Mouse (Mus musculus) forebrain, embryonic 16.5 days (tissue): ENCODE results near the gene Pld2. TPM values are rescaled to one million over a fixed set of nuclear protein-coding genes. Genes with fewer than 3 reads are reported as not detected.

ENCODE experiments used
- ATAC-seq: fragments of 200-750 bp; cut with Nextera tagmentation; 2 replicates; pipeline ENCODE4 v1.8.0; 2017; ENCODE audit warnings: mild to moderate bottlenecking, moderate library complexity
- H3K27ac ChIP-seq: fragments of 300-500 bp; sonication (generic); 2 replicates; pipeline ENCODE4 v1.5.1; 2014; ENCODE audit warnings: low read length, control low read depth
- H3K27me3 ChIP-seq: fragments of 300-500 bp; sonication (generic); replicated peaks from 2 replicates; pipeline ENCODE4 v1.6.1; 2014; ENCODE audit warnings: low read length; ENCODE audit not compliant: control insufficient read depth, insufficient read depth
- H3K36me3 ChIP-seq: fragments of 300-500 bp; sonication (generic); 2 replicates; pipeline ENCODE4 v1.6.1; 2014; ENCODE audit not compliant: control insufficient read depth, insufficient read depth
- H3K4me1 ChIP-seq: fragments of 300-500 bp; sonication (generic); replicated peaks from 2 replicates; pipeline ENCODE4 v1.6.1; 2014; ENCODE audit warnings: low read length; ENCODE audit not compliant: control insufficient read depth, insufficient read depth
- H3K4me2 ChIP-seq: fragments of 300-500 bp; sonication (generic); 2 replicates; pipeline ENCODE4 v1.6.1; 2014; ENCODE audit warnings: mild to moderate bottlenecking, low read length, control low read depth
- H3K4me3 ChIP-seq: fragments of 300-500 bp; sonication (generic); replicated peaks from 2 replicates; pipeline ENCODE4 v1.5.1; 2014; ENCODE audit warnings: mild to moderate bottlenecking, low read length, control low read depth
- H3K9ac ChIP-seq: fragments of 300-500 bp; sonication (generic); replicated peaks from 2 replicates; pipeline ENCODE4 v1.6.1; 2014; ENCODE audit warnings: low read depth, low read length, control low read depth
- H3K9me3 ChIP-seq: fragments of 300-500 bp; sonication (generic); 2 replicates; pipeline ENCODE4 v1.6.1; 2016; ENCODE audit warnings: low read length; ENCODE audit not compliant: control insufficient read depth
- WGBS: fragments of 180-500 bp; shearing (Covaris S2); extraction: QIAGEN DNeasy Blood & Tissue Kit; methylation state at CpG from one replicate; pipeline ENCODE4 v1.1.7; 2014; 5-methylcytosine and 5-hydroxymethylcytosine counted together
- polyA plus RNA-seq: library from polyadenylated mRNA; unstranded; fragments of >200 nt; fragmentation: Nextera tagmentation; extraction: Ambion mirVana; gene quantifications from 2 replicates; pipeline ENCODE4 v1.2.1, GENCODE M21; 2015

Pld2 gene
- polyA plus RNA-seq, 1 experiment from 2014 or later, result 9.0 TPM

DNA sequence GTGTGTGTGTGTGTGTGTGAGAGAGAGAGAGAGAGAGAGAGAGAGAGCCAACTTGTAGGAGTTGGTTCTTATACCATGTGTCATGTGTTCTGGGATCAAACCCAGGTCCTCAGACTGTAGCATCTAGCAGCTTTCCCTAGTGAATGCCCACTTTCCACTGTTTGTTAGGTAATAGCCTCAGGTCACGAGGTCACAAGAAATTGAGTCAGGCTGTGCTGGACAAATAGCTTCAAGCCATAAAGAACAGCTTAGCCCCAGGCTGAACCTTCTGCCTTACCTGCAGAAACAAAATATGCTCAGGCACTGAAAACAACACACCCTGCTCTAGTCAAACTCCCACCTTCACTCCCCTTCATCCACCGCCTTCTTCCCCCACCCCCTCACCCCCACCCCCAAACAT, 28.6 kb upstream of the Pld2 start:
- Histone ChIP-seq H3K36me3 (no peaks in the 10 kb centered on the region), H3K9ac (no peak overlapping the region), H3K4me1 (peaks cover 4% of the 10 kb centered on the region; the same call in 1 of the 2 replicates), H3K4me2 (no peak overlapping the region), H3K27ac (no peak overlapping the region), H3K9me3 (no peaks in the 10 kb centered on the region), H3K4me3 (no peak overlapping the region), H3K27me3 (0 out of 2 replicates have a peak, but pooled peaks cover 2% of the 10 kb centered on the region)
- 84% methylated on average over 2 of the region's 2 CpGs for WGBS
- ATAC-seq, result no peak

DNA sequence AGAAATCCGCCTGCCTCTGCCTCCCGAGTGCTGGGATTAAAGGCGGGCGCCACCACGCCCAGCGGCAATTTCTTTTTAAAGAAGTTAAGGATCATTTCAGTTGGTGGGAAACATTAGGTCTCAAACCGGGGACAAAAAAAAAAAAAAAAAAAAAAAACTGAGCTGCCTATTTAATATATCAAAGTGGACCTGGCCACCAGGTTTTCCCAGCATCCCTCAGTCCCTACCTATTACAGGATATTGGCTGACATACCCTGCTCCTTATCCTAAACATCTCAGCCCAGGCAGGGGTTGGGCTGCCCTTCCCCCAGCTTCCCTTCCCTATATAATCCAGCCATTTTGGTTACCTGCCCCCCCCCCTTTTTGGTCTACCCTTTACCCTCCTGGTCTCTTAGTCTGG, 28.0 kb upstream of the Pld2 start:
- Histone ChIP-seq H3K36me3 (no peaks in the 10 kb centered on the region), H3K4me3 (no peak overlapping the region), H3K9me3 (no peaks in the 10 kb centered on the region), H3K27me3 (0 out of 2 replicates have a peak, but pooled peaks cover 2% of the 10 kb centered on the region), H3K4me2 (no peak overlapping the region), H3K9ac (no peak overlapping the region), H3K27ac (no peak overlapping the region), H3K4me1 (peaks cover 4% of the 10 kb centered on the region; the same call in 1 of the 2 replicates)
- ATAC-seq, result no peak
- 88% methylated on average over 7 of the region's 7 CpGs for WGBS

DNA sequence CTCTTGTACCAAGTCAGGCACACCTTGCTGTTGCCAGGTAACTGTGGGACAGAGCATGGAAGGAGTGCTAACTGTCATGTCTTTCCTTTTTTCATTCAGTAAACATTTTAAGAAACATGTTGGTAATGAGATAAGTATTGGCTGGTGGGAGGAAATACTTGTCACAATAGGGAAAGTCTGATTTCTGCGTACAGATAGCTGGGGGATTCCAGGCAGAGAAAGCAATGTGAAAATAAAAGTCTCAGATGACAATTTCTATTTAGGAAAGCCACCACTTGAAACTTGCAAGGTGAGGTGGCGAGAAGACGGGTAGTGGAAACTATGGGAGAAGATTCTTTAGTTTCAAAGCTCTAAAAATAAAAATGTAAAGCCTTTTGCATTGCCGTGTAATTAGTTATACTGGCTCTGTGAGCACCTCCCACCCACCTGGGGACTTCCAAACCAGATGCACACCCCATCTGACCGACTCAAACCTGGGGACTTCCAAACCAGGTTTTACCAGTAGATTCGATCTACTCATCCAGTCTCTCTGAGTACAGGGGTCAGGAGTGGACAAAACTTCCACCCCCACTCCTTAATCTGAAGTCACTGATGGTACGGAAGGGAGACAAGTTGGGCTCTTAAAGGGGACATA, 27.0 kb upstream of the Pld2 start:
- ATAC-seq, result no peak
- H3K4me3 ChIP-seq, result no peak overlapping the region
- H3K36me3 ChIP-seq, result no peaks in the 10 kb centered on the region
- WGBS, result 80% methylated on average over 7 of the region's 7 CpGs
- no peak overlapping the region for H3K9ac ChIP-seq
- H3K27me3 ChIP-seq, result 0 out of 2 replicates have a peak, but pooled peaks cover 2% of the 10 kb centered on the region
- H3K9me3 ChIP-seq, result no peaks in the 10 kb centered on the region
- H3K4me2 ChIP-seq, result no peak overlapping the region
- no peak overlapping the region for H3K27ac ChIP-seq
- H3K4me1 ChIP-seq, result peaks cover 4% of the 10 kb centered on the region; the same call in 1 of the 2 replicates

DNA sequence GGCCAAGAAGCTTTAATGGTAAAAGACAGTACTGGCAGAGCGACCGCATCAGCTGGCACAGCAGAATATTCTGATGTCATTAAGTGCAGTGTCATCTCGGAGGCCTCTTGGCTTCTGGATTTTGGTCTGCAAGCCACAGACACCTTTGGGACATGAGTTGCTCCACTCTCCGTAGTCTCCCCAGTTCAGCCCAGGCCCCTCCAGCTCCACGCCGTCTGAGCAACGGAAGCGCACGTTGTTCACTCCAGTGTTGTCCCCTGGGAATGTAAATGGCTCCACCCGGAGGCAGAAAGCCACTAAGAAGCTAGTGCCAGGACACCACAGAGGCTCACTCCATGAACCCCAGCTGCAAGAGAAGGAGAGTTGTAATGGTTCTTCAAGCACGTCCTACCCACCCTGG, 26.3 kb upstream of the Pld2 start:
- H3K27ac ChIP-seq, result no peak overlapping the region
- 60% methylated on average over 11 of the region's 11 CpGs for WGBS
- no peak overlapping the region for H3K9ac ChIP-seq
- no peaks in the 10 kb centered on the region for H3K36me3 ChIP-seq
- ATAC-seq, result no peak
- H3K4me2 ChIP-seq, result no peak overlapping the region
- peaks cover 4% of the 10 kb centered on the region; the same call in 1 of the 2 replicates for H3K4me1 ChIP-seq
- no peak overlapping the region for H3K4me3 ChIP-seq
- 0 out of 2 replicates have a peak, but pooled peaks cover 2% of the 10 kb centered on the region for H3K27me3 ChIP-seq
- no peaks in the 10 kb centered on the region for H3K9me3 ChIP-seq

DNA sequence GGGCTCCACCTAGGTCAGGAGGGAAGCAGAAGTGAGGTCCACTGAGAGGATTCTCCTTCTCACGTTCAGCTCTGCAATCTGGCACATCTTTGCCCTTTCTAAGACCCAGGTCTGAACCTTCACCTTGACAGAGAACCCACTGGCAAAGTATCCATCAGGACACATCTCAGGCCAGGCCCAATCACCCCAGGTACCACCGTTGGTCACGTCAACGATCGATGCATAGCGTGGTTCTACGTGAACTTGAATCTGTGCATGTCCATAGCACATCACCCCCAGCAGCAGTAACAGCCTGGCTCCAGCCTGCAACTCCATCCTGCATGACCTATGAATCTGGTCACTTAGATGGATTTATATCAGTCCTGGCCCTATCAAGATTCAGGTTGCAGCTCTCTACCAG, 25.6 kb upstream of the Pld2 start, which contains the start of gene Vmo1:
Vmo1 (minus strand) TSS at position 329 of the 400 bp plus-strand sequence.
- 91% methylated on average over 7 of the region's 7 CpGs for WGBS

DNA sequence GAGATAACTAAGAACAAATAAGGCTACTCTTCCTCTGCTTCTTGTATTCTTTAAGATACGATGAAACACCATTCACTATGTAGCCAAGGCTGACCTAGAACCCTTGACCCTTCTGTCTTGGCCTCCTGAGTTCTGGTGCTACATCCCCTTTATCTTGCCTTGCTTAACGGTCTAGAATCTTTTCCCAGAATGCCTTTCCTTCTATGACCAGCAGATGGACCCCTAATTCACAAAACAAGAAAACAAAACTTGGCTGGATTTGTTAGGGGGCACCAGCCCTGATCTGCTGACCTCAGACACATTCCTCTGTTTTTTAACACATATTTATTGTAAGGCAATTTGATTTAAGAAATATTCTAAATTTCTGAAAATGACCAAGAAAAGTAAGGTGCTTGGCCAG, 23.5 kb upstream of the Pld2 start:
- peaks cover 4% of the 10 kb centered on the region for H3K4me1 ChIP-seq
- no peak for ATAC-seq
- H3K9me3 ChIP-seq, result no peaks in the 10 kb centered on the region
- no peak overlapping the region for H3K4me3 ChIP-seq
- H3K4me2 ChIP-seq, result no peak overlapping the region
- 29% methylated on average over 2 of the region's 2 CpGs for WGBS
- peaks cover 4% of the 10 kb centered on the region for H3K27me3 ChIP-seq
- no peak overlapping the region for H3K27ac ChIP-seq
- no peaks in the 10 kb centered on the region for H3K36me3 ChIP-seq
- no peak overlapping the region for H3K9ac ChIP-seq

More for the DNA sequence above, 25.6 kb upstream of the Pld2 start, which contains the start of gene Vmo1:
- Histone ChIP-seq H3K9me3 (no peaks in the 10 kb centered on the region), H3K9ac (no peak within 1 kb of the TSS), H3K4me1 (peaks cover 4% of the 10 kb centered on the region; the same call in 1 of the 2 replicates), H3K4me3 (no peak within 1 kb of the TSS), H3K4me2 (no peak within 1 kb of the TSS), H3K36me3 (no peaks in the 10 kb centered on the region), H3K27ac (no peak within 1 kb of the TSS), H3K27me3 (no peaks in the 10 kb centered on the region)
- no peak for ATAC-seq

DNA sequence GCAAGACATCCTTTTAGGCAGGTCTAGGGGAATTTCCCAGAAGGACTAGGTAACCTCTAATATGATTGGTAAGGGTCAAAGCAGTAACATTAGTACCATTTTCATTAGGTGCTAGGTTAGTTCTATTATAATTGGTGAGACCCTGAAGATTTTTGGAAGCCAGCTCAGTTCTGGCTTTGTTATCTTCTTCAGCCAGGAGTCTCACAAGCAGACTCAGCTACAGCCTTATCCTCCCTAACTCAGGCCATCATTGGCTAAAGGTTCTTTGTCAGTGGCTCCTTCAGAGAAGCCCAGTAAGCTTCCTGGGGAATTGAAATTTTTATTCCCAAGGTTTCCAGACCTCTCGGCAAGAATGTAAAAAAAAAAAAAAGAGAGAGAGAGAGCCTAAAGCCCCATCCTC, 21.4 kb upstream of the Pld2 start:
- ATAC-seq, result no peak
- 71% methylated on average over 1 of the region's 1 CpGs for WGBS
- H3K27ac ChIP-seq, result no peak overlapping the region

DNA sequence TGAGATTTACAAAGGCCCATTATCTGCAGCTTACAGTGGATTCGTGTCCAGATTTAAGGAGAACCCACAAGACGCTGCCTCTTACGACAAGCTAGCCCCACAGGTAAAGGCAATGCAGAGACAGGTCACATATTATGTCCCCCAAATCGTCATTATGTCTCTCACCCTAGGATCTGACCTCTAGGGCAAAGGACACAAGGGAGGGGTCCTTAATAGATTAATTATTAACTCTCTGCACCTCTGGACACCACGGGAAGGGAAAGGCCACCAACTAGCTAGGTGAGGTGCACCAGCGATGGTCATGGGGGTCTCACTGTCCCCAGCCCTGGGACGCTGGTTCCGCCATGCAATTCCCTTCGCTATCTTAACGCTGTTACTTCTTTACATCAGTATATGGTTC, 20.9 kb upstream of the Pld2 start, which contains the start of gene Gltpd2:
Gltpd2 (plus strand) TSS at position 274 of the 400 bp plus-strand sequence.
- ATAC-seq, result no peak
- H3K4me1 ChIP-seq, result peaks cover 4% of the 10 kb centered on the region
- H3K4me2 ChIP-seq, result peak within 1 kb of the TSS; percentile 41
- H3K9ac ChIP-seq, result peak within 1 kb of the TSS; percentile 52; the same call in 1 of the 2 replicates
- peaks cover 4% of the 10 kb centered on the region for H3K27me3 ChIP-seq
- no peak within 1 kb of the TSS for H3K27ac ChIP-seq
- no peaks in the 10 kb centered on the region for H3K36me3 ChIP-seq
- H3K9me3 ChIP-seq, result no peaks in the 10 kb centered on the region
- WGBS, result 80% methylated on average over 10 of the region's 10 CpGs
- peak within 1 kb of the TSS; percentile 18 for H3K4me3 ChIP-seq

More for the DNA sequence above, 21.4 kb upstream of the Pld2 start:
- H3K4me3 ChIP-seq, result no peak overlapping the region
- peaks cover 4% of the 10 kb centered on the region for H3K27me3 ChIP-seq
- H3K4me1 ChIP-seq, result peaks cover 4% of the 10 kb centered on the region
- H3K36me3 ChIP-seq, result no peaks in the 10 kb centered on the region
- H3K4me2 ChIP-seq, result no peak overlapping the region
- no peak overlapping the region for H3K9ac ChIP-seq
- no peaks in the 10 kb centered on the region for H3K9me3 ChIP-seq

DNA sequence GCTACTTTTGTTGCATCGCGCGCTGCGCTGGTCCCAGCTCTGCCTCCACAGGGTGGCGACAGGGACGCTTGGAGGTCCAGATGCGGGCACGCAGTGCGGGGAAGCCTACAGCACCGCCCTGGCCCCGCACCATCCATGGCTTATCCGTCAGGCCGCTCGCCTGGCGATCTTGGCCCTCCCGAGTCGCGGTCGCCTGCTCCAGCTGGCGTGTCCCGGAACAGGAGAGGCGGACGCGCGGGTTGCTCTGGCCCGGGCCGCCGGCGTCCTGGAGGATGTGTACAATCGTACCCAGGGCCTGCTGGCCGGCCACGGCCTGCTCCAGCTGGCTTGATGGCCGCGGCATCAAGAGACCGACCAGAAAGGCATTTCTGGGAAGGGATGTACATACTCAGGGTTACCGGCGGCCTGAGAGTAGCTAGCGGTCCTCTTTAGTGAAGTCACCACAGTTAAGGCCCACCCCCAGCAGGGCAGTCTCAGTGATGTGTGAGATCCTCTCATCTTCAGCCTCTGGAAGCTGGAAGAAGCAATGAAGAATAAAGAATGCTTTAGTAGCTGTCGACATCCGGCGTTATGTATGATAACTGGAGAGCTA, 19.6 kb upstream of the Pld2 start:
- H3K27me3 ChIP-seq, result peaks cover 4% of the 10 kb centered on the region
- WGBS, result 11% methylated on average over 41 of the region's 41 CpGs
- H3K4me2 ChIP-seq, result peak overlapping the region; percentile 41
- no peaks in the 10 kb centered on the region for H3K9me3 ChIP-seq
- peak overlapping the region; percentile 52 for H3K9ac ChIP-seq
- H3K4me1 ChIP-seq, result peaks cover 6% of the 10 kb centered on the region
- H3K36me3 ChIP-seq, result no peaks in the 10 kb centered on the region
- peak overlapping the region; percentile 18 for H3K4me3 ChIP-seq
- no peak overlapping the region for H3K27ac ChIP-seq
- no peak for ATAC-seq
